Mouse (Mus musculus) stomach, postnatal 0 days (tissue): ENCODE results near the gene Kdelr1. TPM values are rescaled to one million over a fixed set of nuclear protein-coding genes. Genes with fewer than 3 reads are reported as not detected.
A peak's percentile ranks its signal among the peaks of the same experiment; 100 is the strongest.

Source experiments
- ATAC-seq: fragments of 200-750 bp; cut with Nextera tagmentation; 2 replicates; pipeline ENCODE4 v1.8.0; 2017; ENCODE audit not compliant: low FRiP score, low TSS enrichment
- DNase-seq: peaks from one replicate; pipeline ENCODE4 v3.0.0-alpha.2; 2016; ENCODE audit warnings: low spot score
- H3K27ac ChIP-seq: fragments of 300-500 bp; sonication (generic); replicated peaks from 2 replicates; pipeline ENCODE4 v1.5.1; 2014; ENCODE audit warnings: mild to moderate bottlenecking, control low read depth
- H3K27me3 ChIP-seq: fragments of 300-500 bp; sonication (generic); 2 replicates; pipeline ENCODE4 v1.6.1; 2014; ENCODE audit warnings: low read length; ENCODE audit not compliant: control insufficient read depth, insufficient read depth
- H3K36me3 ChIP-seq: fragments of 300-500 bp; sonication (generic); 2 replicates; pipeline ENCODE4 v1.6.1; 2014; ENCODE audit warnings: low read length, mixed read lengths; ENCODE audit not compliant: control insufficient read depth, insufficient read depth
- H3K4me1 ChIP-seq: fragments of 300-500 bp; sonication (generic); replicated peaks from 2 replicates; pipeline ENCODE4 v1.6.1; 2014; ENCODE audit warnings: antibody characterized with exemption; ENCODE audit not compliant: control insufficient read depth, insufficient read depth
- H3K4me2 ChIP-seq: fragments of 300-500 bp; sonication (generic); replicated peaks from 2 replicates; pipeline ENCODE4 v1.6.1; 2014; ENCODE audit warnings: low read depth, mild to moderate bottlenecking, control low read depth, moderate library complexity
- H3K4me3 ChIP-seq: fragments of 300-500 bp; sonication (generic); 2 replicates; pipeline ENCODE4 v1.5.1; 2014; ENCODE audit warnings: low read depth, low read length, control low read depth
- H3K9ac ChIP-seq: fragments of 300-500 bp; sonication (generic); 2 replicates; pipeline ENCODE4 v1.6.1; 2014; ENCODE audit warnings: mild to moderate bottlenecking, low read length, control low read depth, mixed read lengths
- H3K9me3 ChIP-seq: fragments of 300-500 bp; sonication (generic); 2 replicates; pipeline ENCODE4 v1.6.1; 2016; ENCODE audit warnings: low read length; ENCODE audit not compliant: control insufficient read depth
- CTCF ChIP-seq: IDR thresholded peaks from 2 replicates; pipeline ENCODE4 v1.5.1; 2016; ENCODE audit warnings: antibody characterized with exemption, low read depth, mild to moderate bottlenecking, moderate library complexity
- EP300 ChIP-seq: optimal IDR thresholded peaks from 2 replicates; pipeline ENCODE3; 2016; ENCODE audit warnings: antibody characterized with exemption
- WGBS: fragments of 180-500 bp; shearing (Covaris S2); extraction: QIAGEN DNeasy Blood & Tissue Kit; methylation state at CpG from one replicate; pipeline ENCODE4 v1.1.7; 2014; 5-methylcytosine and 5-hydroxymethylcytosine counted together
- polyA plus RNA-seq: library from polyadenylated mRNA; unstranded; fragments of >200 nt; fragmentation: Nextera tagmentation; extraction: Ambion mirVana; gene quantifications from 2 replicates; pipeline ENCODE4 v1.2.1, GENCODE M21; 2015

Kdelr1 gene
- polyA plus RNA-seq, 1 experiment from 2014 or later = 49.8 TPM

DNA sequence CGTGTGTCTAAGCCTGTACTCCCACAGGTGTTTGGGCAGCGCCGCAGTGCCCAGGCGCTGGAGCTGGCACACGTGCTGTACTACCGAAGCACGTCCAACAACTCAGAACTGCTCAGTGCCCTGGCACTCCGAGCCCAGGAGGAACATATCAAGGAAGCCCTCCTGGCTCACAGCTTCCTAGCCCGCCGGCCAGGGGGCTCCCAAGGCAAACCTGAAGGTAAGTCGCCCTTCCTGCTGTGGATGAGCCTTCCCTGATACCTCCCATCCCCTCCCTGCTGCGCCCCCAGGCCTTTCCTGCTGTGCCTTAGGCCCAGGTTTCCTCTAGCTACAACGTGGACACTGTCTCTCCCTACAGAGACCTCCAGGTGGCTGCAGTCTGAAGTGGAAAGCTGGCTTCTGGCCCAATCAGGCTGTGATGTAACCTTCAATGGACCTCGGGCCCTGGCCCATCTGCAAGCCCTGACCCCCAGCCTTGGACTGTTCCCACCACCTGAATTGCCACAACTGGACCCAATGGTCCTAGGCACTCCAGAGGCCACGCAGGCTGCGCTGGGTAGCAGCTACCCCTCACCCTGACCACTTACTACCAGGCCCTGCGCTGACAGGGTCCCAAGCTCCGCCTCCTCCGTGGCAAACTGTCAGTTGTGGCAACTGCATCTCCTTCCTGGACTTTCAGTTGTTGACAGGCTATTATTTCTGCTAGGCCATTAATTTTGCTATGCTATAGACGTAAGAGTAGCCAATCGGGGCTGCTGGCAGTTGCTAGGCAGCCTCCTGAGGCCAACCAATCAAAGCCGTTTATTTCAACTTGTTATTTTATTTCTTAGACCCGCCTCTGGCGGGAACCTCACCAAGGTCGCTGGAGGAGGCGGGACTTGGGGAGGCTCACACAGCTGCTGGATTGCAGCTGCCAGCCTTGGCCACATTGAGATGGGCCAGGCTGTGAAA is 43.8 kb downstream of the Kdelr1 start:
- H3K27me3 ChIP-seq = no peaks in the 10 kb centered on the region
- DNase-seq (peak; percentile 76), ATAC-seq (peak; percentile 86)
- WGBS = 31% methylated on average over 26 of the region's 26 CpGs
- H3K4me1 ChIP-seq = peaks cover 8% of the 10 kb centered on the region; the same call in 1 of the 2 replicates
- H3K9ac ChIP-seq = peak overlapping the region; percentile 57
- no peaks in the 10 kb centered on the region; the same call in 1 of the 2 replicates for H3K36me3 ChIP-seq
- TF ChIP-seq CTCF = peak; percentile 43
- TF ChIP-seq EP300 = no peak
- H3K4me2 ChIP-seq = peak overlapping the region; percentile 55
- no peaks in the 10 kb centered on the region for H3K9me3 ChIP-seq
- peak overlapping the region; percentile 88 for H3K27ac ChIP-seq
- H3K4me3 ChIP-seq = peak overlapping the region; percentile 32

DNA sequence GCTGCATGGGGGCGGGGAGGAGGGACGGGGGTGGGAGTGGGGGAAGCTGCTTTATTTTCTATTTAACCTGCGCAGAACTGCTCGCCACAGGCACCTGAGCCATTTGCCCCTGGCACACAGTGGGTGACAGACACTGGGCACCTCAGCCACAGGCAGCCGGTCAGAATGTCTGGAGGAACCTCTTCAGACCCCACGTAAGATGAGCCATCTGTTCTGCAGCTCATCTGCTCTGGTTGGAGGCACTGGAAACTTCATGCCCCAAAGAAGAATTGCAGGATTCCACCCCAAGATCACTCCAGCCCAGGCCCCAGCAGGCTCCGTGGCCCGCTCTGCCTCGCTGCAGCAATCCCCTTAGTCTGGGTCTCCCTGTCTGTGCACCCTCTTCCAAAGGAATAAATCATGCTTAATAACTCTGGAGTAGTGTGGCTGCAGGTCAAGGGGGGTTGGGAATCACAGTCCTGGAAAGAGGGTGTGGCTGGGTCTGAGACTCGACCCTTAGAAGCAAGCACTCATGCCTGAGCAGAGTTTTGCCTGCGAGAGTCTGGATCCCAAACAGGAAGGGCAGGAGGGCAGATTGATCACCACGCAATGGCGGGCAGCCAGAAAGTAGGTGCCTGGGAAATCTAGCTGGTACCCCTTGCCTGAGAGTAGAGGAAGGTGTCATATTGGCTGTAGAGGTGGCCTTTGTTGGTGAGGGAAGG is 44.6 kb downstream of the Kdelr1 start:
- H3K27ac ChIP-seq = peak overlapping the region; percentile 88
- H3K4me3 ChIP-seq = no peak overlapping the region
- H3K4me2 ChIP-seq = peak overlapping the region; percentile 55
- H3K9me3 ChIP-seq = no peaks in the 10 kb centered on the region
- DNase-seq (peak; percentile 32), ATAC-seq (no peak)
- peaks cover 8% of the 10 kb centered on the region for H3K4me1 ChIP-seq
- no peak for TF ChIP-seq CTCF
- no peak for TF ChIP-seq EP300
- no peaks in the 10 kb centered on the region for H3K27me3 ChIP-seq
- no peaks in the 10 kb centered on the region; the same call in 1 of the 2 replicates for H3K36me3 ChIP-seq
- WGBS = 11% methylated on average over 12 of the region's 13 CpGs
- 0 out of 2 replicates have a peak overlapping the region, but pooled peaks have one; percentile 0 for H3K9ac ChIP-seq

DNA sequence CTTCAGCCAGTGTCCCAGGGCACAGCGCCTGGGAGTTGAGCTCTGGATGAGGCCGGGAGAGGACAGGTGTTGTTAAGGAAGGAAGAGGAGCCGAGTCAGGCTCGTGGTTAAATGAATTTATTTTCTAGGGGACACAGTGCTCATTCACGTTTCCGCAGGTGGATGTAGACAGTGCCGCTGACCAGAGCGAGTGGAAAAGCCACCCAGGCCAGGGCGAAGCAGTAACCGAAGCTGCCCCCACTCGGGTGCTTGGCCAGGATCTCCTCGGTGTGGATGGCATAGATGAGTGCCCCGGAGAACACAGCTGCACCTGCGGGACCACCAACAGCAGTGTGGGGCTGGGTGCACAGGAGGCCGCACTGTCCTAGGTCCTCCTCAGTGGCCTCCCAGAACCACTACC is 45.4 kb downstream of the Kdelr1 start:
- no peak for TF ChIP-seq EP300
- no peak for TF ChIP-seq CTCF
- Histone ChIP-seq H3K4me3 (no peak overlapping the region), H3K27me3 (no peaks in the 10 kb centered on the region), H3K9me3 (no peaks in the 10 kb centered on the region), H3K4me1 (peaks cover 12% of the 10 kb centered on the region), H3K36me3 (no peaks in the 10 kb centered on the region; the same call in 1 of the 2 replicates), H3K4me2 (no peak overlapping the region), H3K9ac (0 out of 2 replicates have a peak overlapping the region, but pooled peaks have one; percentile 18), H3K27ac (peak overlapping the region; percentile 88)
- WGBS = 80% methylated on average over 15 of the region's 15 CpGs
- ATAC-seq (no peak), DNase-seq (no peak)

- DNase-seq = no peak
- Histone ChIP-seq H3K27me3 (no peaks in the 10 kb centered on the region), H3K9me3 (no peaks in the 10 kb centered on the region), H3K27ac (no peak overlapping the region), H3K4me1 (peaks cover 12% of the 10 kb centered on the region), H3K36me3 (no peaks in the 10 kb centered on the region; the same call in 1 of the 2 replicates), H3K9ac (no peak overlapping the region), H3K4me3 (no peak overlapping the region), H3K4me2 (peak overlapping the region; percentile 62; the same call in 1 of the 2 replicates)
- no peak for ATAC-seq
- 68% methylated on average over 14 of the region's 14 CpGs for WGBS
- peak; percentile 65 for TF ChIP-seq CTCF
- TF ChIP-seq EP300 = no peak
Measured at GRCm38 (mm10) chr7:45919083-45919671, 46.6 kb downstream of the Kdelr1 start.

DNA sequence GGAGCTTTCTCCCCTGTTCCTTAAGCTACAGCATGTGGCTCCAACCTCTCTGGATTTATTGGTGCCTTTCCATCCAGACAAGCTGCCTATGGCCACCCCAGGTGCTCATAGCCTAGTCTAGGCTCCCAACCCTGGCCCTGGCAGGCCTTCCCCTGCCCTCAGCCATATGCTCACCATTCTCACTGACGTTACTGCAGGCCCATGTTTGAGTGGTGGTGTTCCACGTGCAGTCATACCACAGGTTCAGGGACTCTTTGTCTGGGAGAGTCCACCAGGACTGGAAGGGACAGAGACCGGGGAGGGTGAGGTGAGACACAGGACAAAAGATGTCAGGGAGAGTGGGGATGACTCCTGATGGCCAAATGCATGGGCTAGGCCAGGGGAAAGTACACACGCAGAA is 47.2 kb downstream of the Kdelr1 start:
- Histone ChIP-seq H3K9ac (peak overlapping the region; percentile 54), H3K9me3 (no peaks in the 10 kb centered on the region), H3K4me2 (peak overlapping the region; percentile 62), H3K4me1 (peaks cover 12% of the 10 kb centered on the region), H3K27ac (peak overlapping the region; percentile 86; the same call in 1 of the 2 replicates), H3K36me3 (no peaks in the 10 kb centered on the region; the same call in 1 of the 2 replicates), H3K4me3 (peak overlapping the region; percentile 46), H3K27me3 (no peaks in the 10 kb centered on the region)
- TF ChIP-seq EP300 (no peak), CTCF (no peak)
- 59% methylated on average over 4 of the region's 4 CpGs for WGBS
- DNase-seq (no peak), ATAC-seq (no peak)
